Mouse (Mus musculus): ENCODE measurements around the gene Mllt6.

DNA sequence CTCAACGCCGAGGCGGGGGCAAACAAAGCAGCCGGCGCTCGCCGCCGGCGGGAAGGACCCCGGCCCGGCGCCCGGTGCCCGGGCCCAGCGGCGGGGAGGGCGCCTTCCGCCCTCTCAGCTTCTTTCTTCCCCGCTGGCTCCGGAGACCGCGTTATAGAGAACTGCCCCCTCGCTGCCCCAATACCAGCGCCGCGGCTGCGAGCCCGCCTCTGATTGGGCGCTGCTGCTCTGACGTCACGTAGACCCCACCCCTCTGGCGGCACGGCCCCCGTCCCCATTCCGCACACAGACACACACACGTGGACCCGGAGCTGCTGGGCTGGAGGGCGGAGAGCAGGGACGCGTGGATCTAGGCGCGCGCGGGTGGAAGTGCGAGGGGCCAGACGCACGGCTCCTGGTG lies 33.6 kb upstream of the Mllt6 start, which contains the start of gene Epop:
- TF ChIP-seq CTCF (IDR thresholded peaks at IDR 0.05) (no peak), EP300 (IDR thresholded peaks at IDR 0.05; ENCODE audit: insufficient read depth, low read depth, low read length) (no peak), POLR2A (IDR thresholded peaks at IDR 0.05; ENCODE audit: insufficient read depth, low read depth, low read length) (no peak)
